Mouse (Mus musculus): ENCODE measurements at regions not wholly inside any gene's neighbourhood (a gene's known extent, or its start where the extent isn't known, plus 50 kb on each side); places are given as distances from the start of the nearest gene placed in this dataset.

DNA sequence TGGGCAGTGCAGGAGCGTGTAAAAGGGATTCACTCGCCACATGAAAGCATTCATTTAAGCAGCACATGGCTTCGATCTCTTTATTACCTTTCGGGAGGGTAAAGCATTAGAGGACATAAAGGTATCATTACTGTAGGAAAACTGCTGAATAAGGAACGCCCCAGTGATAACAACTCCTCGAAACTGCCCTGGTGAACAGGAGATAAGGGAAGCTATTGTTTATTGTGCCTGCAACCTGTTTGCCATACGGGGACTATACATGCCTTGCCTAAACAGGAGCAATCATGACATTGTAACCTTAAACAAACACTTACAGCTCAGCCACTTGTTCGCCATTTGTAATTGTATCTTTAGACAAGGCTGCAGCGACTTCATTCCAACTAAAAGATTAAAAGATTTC is 64.9 kb upstream of the Xpr1 start:
- TF ChIP-seq POLR2A (IDR thresholded peaks at IDR 0.05; ENCODE audit: control insufficient read depth in 1 of 2, insufficient read depth in 1 of 2, low read depth in 1 of 2, low read length in 2 of 2, poor library complexity in 1 of 2) (no peak), ZNF384 (IDR thresholded peaks at IDR 0.05; ENCODE audit: low read depth, low read length) (no peak), HCFC1 (IDR thresholded peaks at IDR 0.05; ENCODE audit: low read depth, low read length) (no peak), RCOR1 (IDR thresholded peaks at IDR 0.05; ENCODE audit: low read depth, low read length) (no peak), ZC3H11A (IDR thresholded peaks at IDR 0.05; ENCODE audit: low read depth, low read length) (no peak), NRF1 (IDR thresholded peaks at IDR 0.05; ENCODE audit: insufficient read depth, low read depth, low read length, poor library complexity, severe bottlenecking) (no peak), CHD2 (IDR thresholded peaks at IDR 0.05; ENCODE audit: low read length) (no peak), CTCF (IDR thresholded peaks at IDR 0.05 in 2 of 3, conservative IDR thresholded peaks at IDR 0.05 in 1 of 3; ENCODE audit: control insufficient read depth in 1 of 3, insufficient read depth in 1 of 3, low read depth in 2 of 3, low read length in 3 of 3, poor library complexity in 1 of 3, severe bottlenecking in 1 of 3) (no peak), MXI1 (IDR thresholded peaks at IDR 0.05; ENCODE audit: low read depth, low read length) (no peak), EP300 (IDR thresholded peaks at IDR 0.05; ENCODE audit: low read depth in 1 of 2, low read length in 2 of 2) (no peak), MAZ (IDR thresholded peaks at IDR 0.05; ENCODE audit: low read depth, low read length) (no peak), GABPA (IDR thresholded peaks at IDR 0.05; ENCODE audit: low read depth, low read length) (no peak), MAFK (IDR thresholded peaks at IDR 0.05; ENCODE audit: borderline replicate concordance, low read depth, low read length) (no peak)

Measured in MEL (cell line).